Mouse (Mus musculus) neural tube, embryonic 15.5 days (tissue): Measurements from ENCODE around the gene Slc17a3. TPM values are rescaled to one million over a fixed set of nuclear protein-coding genes. Genes with fewer than 3 reads are reported as not detected.

Source experiments
- ATAC-seq: fragments of 200-750 bp; cut with Nextera tagmentation; 2 replicates; pipeline ENCODE4 v1.8.0; 2017; ENCODE audit warnings: mild to moderate bottlenecking, moderate TSS enrichment, moderate library complexity; ENCODE audit not compliant: low FRiP score
- H3K27ac ChIP-seq: fragments of 300-500 bp; sonication (generic); replicated peaks from 2 replicates; pipeline ENCODE4 v1.5.1; 2015; ENCODE audit warnings: mild to moderate bottlenecking, inconsistent platforms
- H3K27me3 ChIP-seq: fragments of 300-500 bp; sonication (generic); replicated peaks from 2 replicates; pipeline ENCODE4 v1.6.1; 2015; ENCODE audit warnings: inconsistent platforms
- H3K36me3 ChIP-seq: fragments of 300-500 bp; sonication (generic); 2 replicates; pipeline ENCODE4 v1.6.1; 2015; ENCODE audit warnings: inconsistent platforms
- H3K4me1 ChIP-seq: fragments of 300-500 bp; sonication (generic); 2 replicates; pipeline ENCODE4 v1.6.1; 2015; ENCODE audit warnings: inconsistent platforms
- H3K4me2 ChIP-seq: fragments of 300-500 bp; sonication (generic); 2 replicates; pipeline ENCODE4 v1.6.1; 2015; ENCODE audit warnings: inconsistent platforms, mild to moderate bottlenecking, moderate library complexity
- H3K4me3 ChIP-seq: fragments of 300-500 bp; sonication (generic); replicated peaks from 2 replicates; pipeline ENCODE4 v1.5.1; 2015; ENCODE audit warnings: mild to moderate bottlenecking, inconsistent platforms
- H3K9ac ChIP-seq: fragments of 300-500 bp; sonication (generic); replicated peaks from 2 replicates; pipeline ENCODE4 v1.6.1; 2015; ENCODE audit warnings: mild to moderate bottlenecking, inconsistent platforms
- H3K9me3 ChIP-seq: fragments of 300-500 bp; sonication (generic); replicated peaks from 2 replicates; pipeline ENCODE4 v1.6.1; 2016; ENCODE audit warnings: inconsistent platforms
- WGBS: fragments of 180-500 bp; shearing (Covaris S2); methylation state at CpG from one replicate; pipeline ENCODE4 v1.1.7; 2015; ENCODE audit warnings: mixed read lengths; 5-methylcytosine and 5-hydroxymethylcytosine counted together
- polyA plus RNA-seq: library from polyadenylated mRNA; unstranded; fragments of >200 nt; fragmentation: Nextera tagmentation; extraction: Ambion mirVana; gene quantifications from 2 replicates; pipeline ENCODE4 v1.2.1, GENCODE M21; 2015

Slc17a3 gene
- polyA plus RNA-seq, 1 experiment from 2014 or later = 0.08 TPM

DNA sequence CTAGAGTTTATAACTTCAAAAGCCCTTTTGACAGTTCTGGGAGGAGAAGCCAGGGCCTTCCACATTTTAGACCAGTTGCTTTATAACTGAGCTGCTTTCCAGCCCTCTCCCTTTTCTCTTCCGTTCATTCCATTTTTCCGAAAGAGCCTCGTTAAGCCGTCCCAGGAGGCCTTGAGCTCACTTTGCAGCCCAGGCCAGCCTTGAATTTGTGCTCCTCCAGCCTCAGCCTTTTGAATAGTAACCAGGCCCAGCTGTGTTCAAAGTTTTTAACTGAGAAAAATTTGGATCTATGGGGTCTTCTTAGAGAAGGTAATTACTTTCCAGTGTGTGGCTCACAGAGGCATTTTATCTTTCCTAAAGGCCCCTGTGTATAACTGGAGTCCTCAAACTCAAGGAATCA is 6.6 kb downstream of the Slc17a3 start:
- no peaks in the 10 kb centered on the region for H3K4me1 ChIP-seq
- no peak for ATAC-seq
- H3K9ac ChIP-seq = no peak overlapping the region
- 78% methylated on average over 4 of the region's 4 CpGs for WGBS
- no peak overlapping the region for H3K4me2 ChIP-seq
- H3K4me3 ChIP-seq = no peak overlapping the region
- H3K27me3 ChIP-seq = no peaks in the 10 kb centered on the region
- H3K9me3 ChIP-seq = no peaks in the 10 kb centered on the region
- no peaks in the 10 kb centered on the region for H3K36me3 ChIP-seq
- H3K27ac ChIP-seq = no peak overlapping the region

DNA sequence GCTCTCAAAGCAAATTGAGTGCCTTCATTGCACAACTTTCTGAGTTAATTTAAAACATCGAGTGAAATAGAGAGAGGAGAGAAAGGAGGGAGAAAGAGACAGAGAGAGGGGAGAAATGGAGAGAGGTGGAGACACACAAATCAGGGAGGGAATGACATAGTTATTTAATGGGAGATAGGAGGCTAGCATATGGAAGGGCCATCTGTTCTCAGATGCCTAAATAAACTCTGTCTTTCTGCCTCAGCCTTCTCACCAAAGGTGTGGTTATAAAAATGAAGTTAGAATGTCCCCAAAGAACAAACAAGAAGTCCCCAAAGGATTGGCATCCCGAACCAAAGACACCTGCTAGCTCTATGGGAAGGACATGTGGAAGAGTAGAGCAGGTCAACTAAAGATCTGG is 10.1 kb downstream of the Slc17a3 start:
- Histone ChIP-seq H3K4me3 (no peak overlapping the region), H3K9ac (no peak overlapping the region), H3K4me1 (no peaks in the 10 kb centered on the region), H3K27ac (no peak overlapping the region), H3K36me3 (no peaks in the 10 kb centered on the region), H3K9me3 (no peaks in the 10 kb centered on the region), H3K4me2 (no peak overlapping the region), H3K27me3 (no peaks in the 10 kb centered on the region)
- WGBS = 80% methylated on average over 2 of the region's 2 CpGs
- ATAC-seq = no peak

DNA sequence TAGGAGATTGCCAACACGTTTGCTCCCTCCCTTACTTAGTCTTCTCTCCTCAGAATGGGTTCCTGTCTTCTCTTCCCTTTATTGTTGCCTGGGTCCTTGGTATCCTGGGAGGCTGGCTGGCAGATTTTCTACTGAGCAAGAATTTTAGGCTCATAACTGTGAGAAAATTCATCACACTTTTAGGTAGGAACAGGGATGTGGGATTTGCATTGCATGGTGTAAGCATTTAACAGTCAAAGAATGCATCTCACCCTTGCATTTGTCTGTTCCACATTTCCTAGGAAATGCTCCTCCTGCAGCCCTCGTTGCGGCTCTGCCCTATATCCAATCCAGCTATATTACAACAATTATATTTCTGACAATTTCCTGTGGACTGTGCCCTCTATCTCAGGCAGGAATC is 17.2 kb downstream of the Slc17a3 start:
- no peak overlapping the region for H3K4me2 ChIP-seq
- WGBS = 67% methylated on average over 3 of the region's 3 CpGs
- H3K27ac ChIP-seq = no peak overlapping the region
- no peaks in the 10 kb centered on the region for H3K9me3 ChIP-seq
- no peak for ATAC-seq
- no peaks in the 10 kb centered on the region for H3K36me3 ChIP-seq
- H3K4me3 ChIP-seq = no peak overlapping the region
- H3K9ac ChIP-seq = no peak overlapping the region
- no peaks in the 10 kb centered on the region for H3K4me1 ChIP-seq
- H3K27me3 ChIP-seq = no peaks in the 10 kb centered on the region

DNA sequence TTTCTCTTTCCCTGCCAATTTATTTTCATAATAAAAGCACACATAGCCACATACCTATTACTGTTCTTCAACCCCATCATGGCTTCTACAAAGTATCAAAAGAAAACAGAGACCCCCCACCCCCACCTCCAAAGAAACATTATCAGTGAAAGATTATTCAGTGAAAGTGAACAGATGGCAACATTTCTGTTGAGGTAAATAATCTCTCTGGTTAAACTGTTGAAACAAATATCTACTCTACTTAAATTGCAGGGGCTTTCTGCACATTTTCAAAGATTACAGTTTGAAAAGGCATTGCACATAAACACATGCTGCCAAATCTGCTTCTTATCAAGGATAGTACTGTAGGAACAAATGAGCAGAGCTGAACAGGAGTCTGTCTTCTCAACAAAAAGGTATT is 22.6 kb downstream of the Slc17a3 start:
- H3K4me2 ChIP-seq = no peak overlapping the region
- H3K27ac ChIP-seq = no peak overlapping the region
- H3K36me3 ChIP-seq = no peaks in the 10 kb centered on the region
- no peaks in the 10 kb centered on the region for H3K27me3 ChIP-seq
- no peak overlapping the region for H3K4me3 ChIP-seq
- no peaks in the 10 kb centered on the region for H3K4me1 ChIP-seq
- no peak overlapping the region for H3K9ac ChIP-seq
- H3K9me3 ChIP-seq = no peaks in the 10 kb centered on the region
- no peak for ATAC-seq

DNA sequence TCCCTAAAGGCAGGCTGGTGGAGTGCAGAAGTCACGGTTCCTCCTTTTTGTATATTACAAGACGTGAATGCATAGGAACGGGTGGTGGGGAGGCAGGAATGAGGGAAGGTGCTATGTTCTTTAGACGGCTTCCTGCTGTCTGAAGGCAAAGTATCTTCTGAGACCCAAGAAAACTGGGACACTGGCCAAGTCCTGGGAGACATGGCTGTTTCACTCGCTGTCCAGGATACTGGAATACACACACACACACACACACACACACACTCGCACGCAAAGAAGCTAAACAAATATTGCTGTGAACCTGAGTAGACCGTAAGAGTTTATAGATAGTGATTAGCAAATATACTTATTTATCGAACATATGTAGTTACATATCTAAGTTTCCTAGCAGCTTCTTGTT is 25.5 kb downstream of the Slc17a3 start:
- Histone ChIP-seq H3K27me3 (no peaks in the 10 kb centered on the region), H3K9ac (no peak overlapping the region), H3K4me3 (no peak overlapping the region), H3K36me3 (no peaks in the 10 kb centered on the region), H3K27ac (no peak overlapping the region), H3K4me2 (no peak overlapping the region), H3K9me3 (no peaks in the 10 kb centered on the region), H3K4me1 (no peaks in the 10 kb centered on the region)
- 84% methylated on average over 9 of the region's 9 CpGs for WGBS
- ATAC-seq = no peak

DNA sequence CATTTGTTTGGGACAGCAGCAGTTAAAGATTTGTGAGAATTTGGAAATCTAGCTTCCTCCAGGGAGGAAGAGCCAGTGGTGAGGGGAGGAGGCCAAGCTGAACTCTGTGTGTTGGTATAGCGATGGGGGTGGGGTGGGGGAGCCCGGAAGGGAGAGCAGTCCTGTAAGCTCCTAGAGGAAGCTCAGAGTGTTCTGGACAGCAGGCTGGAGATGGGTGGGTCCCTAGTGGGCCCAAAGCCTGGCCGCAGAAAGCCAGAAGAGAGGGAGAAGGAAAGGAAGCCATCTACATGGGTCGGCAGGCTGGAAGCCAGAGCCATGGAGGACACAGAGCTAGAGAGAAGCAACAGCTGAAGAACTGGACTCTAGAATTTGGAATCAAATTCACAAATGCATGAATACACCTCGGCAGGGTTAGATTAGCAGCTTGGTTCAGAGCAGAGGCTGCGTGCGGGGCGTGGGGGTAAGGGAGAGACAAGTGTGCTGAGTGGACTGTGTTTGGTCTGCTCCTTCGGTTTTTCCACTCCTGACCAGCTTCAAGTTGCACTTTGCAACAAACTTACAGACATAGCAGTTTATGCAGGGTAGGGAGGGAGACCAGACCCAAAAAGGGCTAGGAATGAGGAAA is 27.0 kb downstream of the Slc17a3 start:
- Histone ChIP-seq H3K9me3 (no peaks in the 10 kb centered on the region), H3K36me3 (no peaks in the 10 kb centered on the region), H3K4me3 (no peak overlapping the region), H3K4me1 (no peaks in the 10 kb centered on the region), H3K4me2 (no peak overlapping the region), H3K9ac (no peak overlapping the region), H3K27ac (no peak overlapping the region), H3K27me3 (no peaks in the 10 kb centered on the region)
- WGBS = 81% methylated on average over 9 of the region's 9 CpGs
- no peak for ATAC-seq

DNA sequence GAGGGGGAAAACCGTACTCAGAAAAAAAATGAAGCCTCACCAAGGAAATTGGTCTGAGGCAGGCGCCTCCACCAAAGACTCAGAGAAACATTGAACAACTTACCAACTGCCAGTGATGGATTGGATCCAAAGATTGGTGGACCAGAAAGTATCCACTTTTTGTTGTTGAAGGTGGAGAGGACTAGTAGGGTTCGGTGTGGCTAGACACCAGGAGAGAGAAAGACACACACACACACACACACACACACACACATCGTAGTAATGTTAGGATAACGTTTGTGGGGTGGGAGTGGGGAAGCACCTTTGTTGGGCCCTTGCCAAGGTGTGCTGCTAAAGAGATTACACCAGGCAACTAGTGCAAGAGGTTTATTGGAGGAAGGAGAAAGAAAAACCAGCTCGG is 27.8 kb downstream of the Slc17a3 start:
- Histone ChIP-seq H3K4me2 (no peak overlapping the region), H3K36me3 (no peaks in the 10 kb centered on the region), H3K27ac (no peak overlapping the region), H3K27me3 (no peaks in the 10 kb centered on the region), H3K9me3 (no peaks in the 10 kb centered on the region), H3K9ac (no peak overlapping the region), H3K4me1 (no peaks in the 10 kb centered on the region), H3K4me3 (no peak overlapping the region)
- no peak for ATAC-seq
- WGBS = 91% methylated on average over 6 of the region's 6 CpGs

DNA sequence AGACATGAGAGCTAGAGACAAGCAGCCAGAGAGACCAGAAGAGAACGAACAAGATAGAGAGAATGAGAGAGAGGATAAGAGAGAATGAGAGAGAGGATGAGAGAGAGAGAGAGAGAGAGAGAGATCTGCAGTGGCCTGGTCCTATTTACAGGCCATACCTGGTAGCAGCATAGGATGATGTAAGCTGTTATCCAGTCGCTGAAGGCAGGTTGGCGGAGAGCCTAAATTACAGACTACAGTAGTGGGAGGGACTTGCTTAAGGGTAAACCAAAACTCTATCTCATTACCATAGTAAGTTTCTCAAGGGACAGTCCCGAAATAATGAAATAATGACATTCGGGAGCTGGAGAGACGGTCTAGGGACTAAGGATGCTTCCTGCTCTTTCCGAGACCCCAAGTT is 28.2 kb downstream of the Slc17a3 start, which contains the start of gene Slc17a1:
TSS of gene Slc17a1 (plus strand) at position 346 of the 400 bp plus-strand sequence.
- Histone ChIP-seq H3K27me3 (no peaks in the 10 kb centered on the region), H3K4me1 (no peaks in the 10 kb centered on the region), H3K36me3 (no peaks in the 10 kb centered on the region), H3K4me2 (no peak within 1 kb of the TSS), H3K27ac (no peak within 1 kb of the TSS), H3K4me3 (no peak within 1 kb of the TSS), H3K9me3 (no peaks in the 10 kb centered on the region), H3K9ac (no peak within 1 kb of the TSS)
- 90% methylated on average over 7 of the region's 7 CpGs for WGBS
- no peak for ATAC-seq

DNA sequence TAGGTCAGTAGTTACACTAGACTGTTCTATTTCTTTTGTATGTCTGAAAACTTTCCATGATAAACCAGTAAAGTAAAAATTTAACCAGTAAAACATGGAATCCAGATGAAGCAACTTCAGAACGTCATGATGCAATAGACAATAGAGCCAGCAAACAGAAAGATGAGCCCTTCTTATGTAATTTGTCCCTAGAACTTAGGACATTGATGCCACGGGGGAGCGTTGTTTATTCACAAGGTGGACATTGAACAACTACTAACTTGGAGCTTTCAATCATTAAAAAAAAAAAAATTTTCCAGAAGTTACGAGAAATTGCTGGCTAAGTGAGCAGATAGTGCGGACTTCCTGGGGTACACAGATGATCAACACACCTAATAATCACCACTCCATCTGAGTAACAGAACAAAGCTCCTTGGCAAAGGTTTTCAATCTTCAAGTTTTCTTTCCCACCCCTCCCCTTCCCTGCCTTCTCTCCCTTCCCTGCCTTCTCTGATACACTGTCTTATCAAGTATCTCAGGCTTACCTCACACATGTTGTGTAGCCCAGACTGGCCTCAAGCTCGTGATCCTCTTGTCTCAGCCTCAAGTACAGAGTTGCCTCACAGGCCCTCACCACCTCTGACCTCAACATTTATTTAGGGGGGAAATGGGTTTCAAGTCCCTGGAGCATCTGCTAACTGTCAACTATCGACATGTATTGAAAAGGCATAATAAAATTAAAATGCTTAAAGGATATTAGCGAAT is 29.7 kb downstream of the Slc17a3 start:
- WGBS = 91% methylated on average over 8 of the region's 8 CpGs
- no peaks in the 10 kb centered on the region for H3K9me3 ChIP-seq
- no peak for ATAC-seq
- no peaks in the 10 kb centered on the region for H3K27me3 ChIP-seq
- H3K27ac ChIP-seq = no peak overlapping the region
- H3K9ac ChIP-seq = no peak overlapping the region
- H3K4me3 ChIP-seq = no peak overlapping the region
- H3K36me3 ChIP-seq = no peaks in the 10 kb centered on the region
- no peaks in the 10 kb centered on the region for H3K4me1 ChIP-seq
- no peak overlapping the region for H3K4me2 ChIP-seq

DNA sequence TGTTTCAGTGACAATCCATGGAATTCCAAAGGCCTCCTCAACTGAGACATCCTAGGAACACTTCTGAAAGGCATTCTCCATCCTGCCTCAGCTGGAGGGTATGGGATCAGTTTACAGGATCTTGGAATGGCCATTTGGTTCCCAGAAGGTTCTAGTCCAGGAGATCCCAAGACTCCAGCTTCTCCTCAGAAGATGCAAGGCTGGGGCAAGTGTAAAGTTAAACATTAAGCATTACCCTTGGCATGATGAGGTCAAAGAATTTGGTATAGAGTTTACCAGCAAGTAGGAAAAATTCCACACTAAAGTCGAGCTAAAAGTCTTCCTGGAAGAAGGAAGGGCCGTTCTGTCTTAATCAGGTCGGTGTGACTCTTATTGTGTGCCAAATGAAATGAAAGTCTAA is 30.8 kb downstream of the Slc17a3 start:
- Histone ChIP-seq H3K4me3 (no peak overlapping the region), H3K36me3 (no peaks in the 10 kb centered on the region), H3K9ac (no peak overlapping the region), H3K9me3 (no peaks in the 10 kb centered on the region), H3K27ac (no peak overlapping the region), H3K27me3 (no peaks in the 10 kb centered on the region), H3K4me1 (no peaks in the 10 kb centered on the region), H3K4me2 (no peak overlapping the region)
- WGBS = 82% methylated on average over 3 of the region's 3 CpGs
- ATAC-seq = no peak

DNA sequence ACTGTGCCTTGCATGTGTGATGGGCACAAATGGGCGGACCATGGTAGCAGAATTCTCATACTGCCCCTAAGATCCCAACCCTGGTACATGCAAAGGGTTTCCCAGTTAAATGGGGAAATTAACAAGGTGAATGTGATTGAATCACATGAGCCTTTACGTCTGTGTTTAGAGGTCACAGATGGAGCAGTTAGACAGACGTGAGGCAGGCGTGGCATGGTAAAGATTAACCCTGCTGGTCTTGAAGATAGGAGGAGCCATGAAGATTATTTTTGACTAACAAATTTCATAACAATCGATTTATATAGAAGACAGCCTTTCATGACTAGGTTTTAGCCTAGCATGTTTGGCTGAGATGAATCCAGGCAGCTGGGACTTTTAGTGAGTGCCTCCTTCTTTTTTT is 33.9 kb downstream of the Slc17a3 start:
- WGBS = 86% methylated on average over 5 of the region's 5 CpGs
- Histone ChIP-seq H3K4me2 (no peak overlapping the region), H3K4me1 (no peaks in the 10 kb centered on the region), H3K4me3 (no peak overlapping the region), H3K27ac (no peak overlapping the region), H3K9me3 (no peaks in the 10 kb centered on the region), H3K36me3 (no peaks in the 10 kb centered on the region), H3K27me3 (no peaks in the 10 kb centered on the region), H3K9ac (no peak overlapping the region)
- ATAC-seq = no peak

DNA sequence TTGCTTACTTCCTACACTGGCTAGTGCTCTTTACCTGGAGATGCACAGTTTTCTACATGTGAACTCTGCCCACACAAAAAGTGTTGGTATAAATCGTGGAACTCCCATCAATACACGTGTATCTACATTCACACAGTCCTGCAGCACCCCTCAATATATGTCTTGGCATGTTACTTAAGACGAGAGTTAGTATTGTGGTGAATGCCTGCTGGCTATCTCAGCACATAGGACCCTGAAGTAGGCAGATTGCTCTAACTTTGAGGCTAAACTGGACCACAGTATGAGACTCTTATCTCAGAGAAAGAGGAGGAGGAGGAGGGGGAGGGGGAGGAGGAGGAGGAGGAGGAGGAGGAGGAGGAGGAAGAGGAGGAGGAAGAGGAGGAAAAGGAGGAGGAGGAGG is 39.9 kb downstream of the Slc17a3 start:
- Histone ChIP-seq H3K4me3 (no peak overlapping the region), H3K27me3 (no peaks in the 10 kb centered on the region), H3K4me1 (no peaks in the 10 kb centered on the region), H3K9me3 (no peaks in the 10 kb centered on the region), H3K27ac (no peak overlapping the region), H3K36me3 (no peaks in the 10 kb centered on the region), H3K4me2 (no peak overlapping the region), H3K9ac (no peak overlapping the region)
- ATAC-seq = no peak
- WGBS = 82% methylated on average over 3 of the region's 3 CpGs
